Mouse (Mus musculus) forebrain, postnatal 0 days (tissue): ENCODE measurements at regions not wholly inside any gene's neighbourhood (a gene's known extent, or its start where the extent isn't known, plus 50 kb on each side); places are given as distances from the start of the nearest gene placed in this dataset.

Experiments used
- ATAC-seq: fragments of 200-750 bp; cut with Nextera tagmentation; 2 replicates; pipeline ENCODE4 v1.8.0; 2017; ENCODE audit warnings: mild to moderate bottlenecking, moderate library complexity
- DNase-seq: peaks from one replicate; pipeline ENCODE4 v3.0.0-alpha.2; 2015
- H3K27ac ChIP-seq: fragments of 300-500 bp; sonication (generic); 2 replicates; pipeline ENCODE4 v1.5.1; 2014; ENCODE audit warnings: low read depth, mild to moderate bottlenecking, antibody characterized with exemption, low read length, moderate library complexity, mixed read lengths
- H3K27me3 ChIP-seq: fragments of 300-500 bp; sonication (generic); 2 replicates; pipeline ENCODE4 v1.6.1; 2014; ENCODE audit warnings: mild to moderate bottlenecking, low read length, mixed read lengths; ENCODE audit not compliant: insufficient read depth
- H3K36me3 ChIP-seq: fragments of 300-500 bp; sonication (generic); 2 replicates; pipeline ENCODE4 v1.6.1; 2014; ENCODE audit warnings: mild to moderate bottlenecking, moderate library complexity; ENCODE audit not compliant: insufficient read depth
- H3K4me1 ChIP-seq: fragments of 300-500 bp; sonication (generic); 2 replicates; pipeline ENCODE4 v1.6.1; 2014; ENCODE audit warnings: antibody characterized with exemption; ENCODE audit not compliant: insufficient read depth
- H3K4me2 ChIP-seq: fragments of 300-500 bp; sonication (generic); 2 replicates; pipeline ENCODE4 v1.6.1; 2014; ENCODE audit warnings: low read depth, mild to moderate bottlenecking, moderate library complexity
- H3K4me3 ChIP-seq: fragments of 300-500 bp; sonication (generic); 2 replicates; pipeline ENCODE4 v1.5.1; 2014; ENCODE audit warnings: low read depth, low read length, mixed read lengths
- H3K9ac ChIP-seq: fragments of 300-500 bp; sonication (generic); 2 replicates; pipeline ENCODE4 v1.6.1; 2014; ENCODE audit warnings: mild to moderate bottlenecking
- H3K9me3 ChIP-seq: fragments of 300-500 bp; sonication (generic); 2 replicates; pipeline ENCODE4 v1.6.1; 2016; ENCODE audit warnings: low read length
- CTCF ChIP-seq: sonication (generic); IDR thresholded peaks from 2 replicates; pipeline ENCODE4 v1.5.1; 2016; ENCODE audit warnings: antibody characterized with exemption, control low read depth, low read depth
- WGBS: fragments of 180-500 bp; shearing (Covaris S2); extraction: QIAGEN DNeasy Blood & Tissue Kit; methylation state at CpG from one replicate; pipeline ENCODE4 v1.1.7; 2014; 5-methylcytosine and 5-hydroxymethylcytosine counted together

DNA sequence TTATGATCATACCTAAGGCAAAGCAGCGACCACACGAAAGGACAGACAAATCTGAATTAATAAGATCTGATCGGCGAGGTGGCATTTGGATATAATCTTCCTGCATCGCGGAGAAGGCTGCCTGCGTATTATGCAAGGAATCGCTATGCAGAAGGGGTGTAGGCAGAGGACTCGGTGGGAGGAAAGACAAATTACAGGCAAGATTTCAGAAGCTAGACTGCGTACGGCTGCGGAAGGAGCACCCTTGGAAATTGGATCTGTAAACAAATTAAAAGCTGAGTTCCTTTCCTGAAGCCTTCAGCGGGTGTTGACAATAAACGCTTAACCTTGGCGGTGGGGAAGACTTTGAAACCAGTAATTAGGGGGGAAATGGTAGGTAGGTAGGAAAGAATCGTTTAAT, 257.3 kb downstream of the Barhl2 start:
- Histone ChIP-seq H3K9me3 (no peaks in the 10 kb centered on the region), H3K36me3 (no peaks in the 10 kb centered on the region), H3K4me1 (no peaks in the 10 kb centered on the region), H3K27ac (peak overlapping the region; percentile 29; the same call in 1 of the 2 replicates), H3K27me3 (no peaks in the 10 kb centered on the region), H3K4me3 (0 out of 2 replicates have a peak overlapping the region, but pooled peaks have one; percentile 8), H3K9ac (no peak overlapping the region), H3K4me2 (peak overlapping the region; percentile 13)
- WGBS, result 49% methylated on average over 16 of the region's 16 CpGs
- DNase-seq (peak; percentile 43), ATAC-seq (peak; percentile 69; the same call in 1 of the 2 replicates)
- TF ChIP-seq CTCF, result no peak

DNA sequence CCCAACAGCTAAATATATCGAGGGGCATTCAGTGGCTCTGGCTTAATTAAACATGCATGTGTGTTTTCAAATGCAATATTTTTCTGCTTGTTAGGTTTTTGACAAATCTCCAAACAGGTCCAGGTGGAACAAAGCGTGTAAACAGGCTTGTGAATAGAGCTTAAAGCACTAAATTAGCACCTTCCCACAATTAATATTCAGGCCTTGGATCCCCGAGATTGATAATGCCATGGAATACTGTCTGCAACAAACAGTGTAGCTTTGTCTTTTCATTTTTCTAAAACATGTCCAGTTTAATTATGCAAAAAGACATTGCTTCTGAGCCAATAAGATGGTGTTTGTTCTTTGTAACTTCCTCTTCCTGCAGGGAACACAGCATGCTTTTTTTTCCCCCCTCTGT, 258.9 kb downstream of the Barhl2 start:
- 23% methylated on average over 3 of the region's 3 CpGs for WGBS
- H3K27me3 ChIP-seq, result no peaks in the 10 kb centered on the region
- no peak for DNase-seq

DNA sequence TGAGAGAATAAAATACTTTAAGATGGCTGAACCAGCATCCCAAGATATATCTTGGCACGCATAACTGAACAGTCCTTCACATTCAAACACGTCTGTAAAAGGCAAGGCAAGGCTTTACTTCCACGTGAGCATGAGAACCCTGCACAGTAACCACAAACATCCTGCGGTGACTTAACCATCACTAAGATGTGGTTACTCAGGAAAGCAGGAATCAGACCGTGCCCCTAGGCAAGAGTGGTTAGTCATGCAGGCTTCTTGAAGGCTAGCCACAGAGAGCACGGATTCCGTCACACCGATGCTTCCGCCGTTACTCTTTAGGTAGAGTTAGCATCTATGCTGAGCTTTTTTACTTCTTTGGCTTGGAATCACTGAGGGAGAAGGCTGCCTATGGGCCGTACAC, 266.8 kb downstream of the Barhl2 start:
- Histone ChIP-seq H3K4me3 (no peak overlapping the region), H3K27me3 (no peaks in the 10 kb centered on the region), H3K4me1 (no peaks in the 10 kb centered on the region), H3K9me3 (no peaks in the 10 kb centered on the region), H3K4me2 (no peak overlapping the region), H3K9ac (no peak overlapping the region), H3K36me3 (no peaks in the 10 kb centered on the region), H3K27ac (no peak overlapping the region)
- DNase-seq (no peak), ATAC-seq (no peak)
- TF ChIP-seq CTCF, result no peak
- 88% methylated on average over 11 of the region's 11 CpGs for WGBS

More for the DNA sequence above, 258.9 kb downstream of the Barhl2 start:
- H3K36me3 ChIP-seq, result no peaks in the 10 kb centered on the region
- ATAC-seq, result no peak
- H3K4me3 ChIP-seq, result no peak overlapping the region
- H3K9me3 ChIP-seq, result no peaks in the 10 kb centered on the region
- no peak overlapping the region for H3K4me2 ChIP-seq
- H3K4me1 ChIP-seq, result no peaks in the 10 kb centered on the region
- H3K27ac ChIP-seq, result no peak overlapping the region
- no peak overlapping the region for H3K9ac ChIP-seq
- no peak for TF ChIP-seq CTCF

DNA sequence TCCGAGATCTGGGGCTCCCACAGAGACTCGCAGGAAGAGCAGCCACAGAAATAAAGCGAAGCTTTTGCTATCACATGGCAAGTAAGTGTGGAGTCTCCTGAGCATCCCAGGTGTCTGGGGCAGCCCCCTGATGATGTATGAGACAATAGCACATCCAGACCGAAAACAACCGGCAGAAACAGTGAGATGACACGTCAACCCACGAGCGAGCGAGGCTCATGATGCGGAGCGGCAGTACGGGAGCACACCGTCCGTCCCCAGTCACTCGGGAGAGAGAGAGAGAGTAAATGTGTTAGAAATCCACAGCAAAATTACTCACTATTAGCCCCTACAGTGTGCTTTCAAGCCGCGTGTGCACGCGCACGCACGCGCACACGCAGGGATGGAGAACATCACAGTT, 276.2 kb downstream of the Barhl2 start:
- no peak for TF ChIP-seq CTCF
- DNase-seq (no peak), ATAC-seq (no peak)
- Histone ChIP-seq H3K4me2 (no peak overlapping the region), H3K9ac (no peak overlapping the region), H3K36me3 (no peaks in the 10 kb centered on the region), H3K4me3 (no peak overlapping the region), H3K27me3 (no peaks in the 10 kb centered on the region), H3K4me1 (no peaks in the 10 kb centered on the region), H3K27ac (no peak overlapping the region), H3K9me3 (no peaks in the 10 kb centered on the region)
- WGBS, result 91% methylated on average over 23 of the region's 23 CpGs

DNA sequence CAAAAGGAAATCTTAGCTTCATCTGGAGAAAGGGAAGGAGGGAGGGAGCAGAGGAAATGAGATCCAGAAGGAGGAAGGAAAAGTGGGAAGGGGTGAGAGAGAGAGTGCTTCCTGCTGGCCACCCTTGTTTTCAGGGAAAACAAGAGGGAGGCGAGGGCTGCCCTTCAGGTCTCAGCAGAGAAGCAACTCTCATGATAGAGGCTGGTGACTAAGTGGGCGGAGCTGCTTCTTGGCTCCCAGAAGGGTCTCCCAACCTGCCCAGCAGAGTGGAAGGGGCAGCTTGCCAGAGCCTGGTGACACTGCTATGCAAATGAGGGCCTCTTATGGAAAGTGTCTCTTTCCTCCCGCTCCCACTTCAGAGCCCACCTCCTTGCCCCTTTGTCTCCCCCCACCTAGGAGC, 285.8 kb downstream of the Barhl2 start:
- H3K27me3 ChIP-seq, result no peaks in the 10 kb centered on the region
- no peaks in the 10 kb centered on the region for H3K36me3 ChIP-seq
- H3K4me1 ChIP-seq, result no peaks in the 10 kb centered on the region
- H3K27ac ChIP-seq, result no peak overlapping the region
- WGBS, result 15% methylated on average over 3 of the region's 3 CpGs
- no peaks in the 10 kb centered on the region for H3K9me3 ChIP-seq
- no peak overlapping the region for H3K4me2 ChIP-seq
- TF ChIP-seq CTCF, result no peak
- ATAC-seq, result peak; percentile 56; the same call in 1 of the 2 replicates
- DNase-seq, result peak; percentile 37
- H3K4me3 ChIP-seq, result no peak overlapping the region
- no peak overlapping the region for H3K9ac ChIP-seq

DNA sequence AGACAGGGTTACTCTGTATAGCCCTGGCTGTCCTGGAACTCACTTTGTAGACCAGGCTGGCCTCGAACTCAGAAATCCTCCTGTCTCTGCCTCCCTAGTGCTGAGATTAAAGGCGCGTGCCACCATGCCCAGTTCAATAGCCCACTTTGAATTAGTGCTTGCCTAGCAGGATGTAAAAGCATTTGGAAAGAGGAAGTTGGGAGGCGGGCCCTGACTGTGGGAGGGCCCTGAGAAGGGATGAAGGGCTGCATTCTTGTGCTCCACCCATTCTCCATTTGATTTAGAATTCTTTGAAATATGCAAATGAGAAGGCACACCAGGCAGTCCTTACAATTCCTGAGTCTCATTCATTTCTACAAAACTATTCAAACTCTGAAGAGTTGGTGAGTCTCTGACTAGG, 287.6 kb downstream of the Barhl2 start:
- ATAC-seq, result no peak

DNA sequence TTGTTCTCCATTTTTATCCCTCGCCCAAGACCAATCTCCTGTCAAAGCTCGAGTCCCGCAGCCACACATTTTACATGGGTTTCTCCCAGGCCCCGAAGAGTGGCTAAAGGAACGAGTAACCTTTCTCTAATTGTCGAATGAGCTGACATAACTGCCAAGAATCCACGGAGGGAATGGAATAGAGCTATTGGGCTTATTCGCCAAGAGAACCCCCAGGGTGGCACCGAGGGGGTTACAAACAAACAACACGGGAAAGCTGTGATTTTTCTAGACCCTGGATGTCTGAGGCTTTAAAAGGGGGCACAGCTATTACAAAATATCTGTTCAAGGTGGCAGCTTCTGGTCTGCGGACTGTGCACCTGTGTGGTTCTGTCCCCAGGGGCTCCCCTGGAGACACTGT, 290.4 kb downstream of the Barhl2 start:
- H3K27me3 ChIP-seq, result no peaks in the 10 kb centered on the region; the same call in 1 of the 2 replicates
- H3K9ac ChIP-seq, result no peak overlapping the region
- no peaks in the 10 kb centered on the region for H3K4me1 ChIP-seq
- no peak overlapping the region for H3K4me3 ChIP-seq
- H3K4me2 ChIP-seq, result no peak overlapping the region
- TF ChIP-seq CTCF, result no peak
- ATAC-seq (no peak), DNase-seq (no peak)
- no peaks in the 10 kb centered on the region for H3K36me3 ChIP-seq
- 64% methylated on average over 11 of the region's 11 CpGs for WGBS
- H3K27ac ChIP-seq, result no peak overlapping the region
- no peaks in the 10 kb centered on the region for H3K9me3 ChIP-seq

More for the DNA sequence above, 287.6 kb downstream of the Barhl2 start:
- Histone ChIP-seq H3K4me2 (no peak overlapping the region), H3K27ac (no peak overlapping the region), H3K4me1 (no peaks in the 10 kb centered on the region), H3K4me3 (no peak overlapping the region), H3K27me3 (no peaks in the 10 kb centered on the region), H3K9me3 (no peaks in the 10 kb centered on the region), H3K9ac (no peak overlapping the region), H3K36me3 (no peaks in the 10 kb centered on the region)
- no peak for TF ChIP-seq CTCF
- no peak for DNase-seq
- WGBS, result 90% methylated on average over 4 of the region's 4 CpGs

DNA sequence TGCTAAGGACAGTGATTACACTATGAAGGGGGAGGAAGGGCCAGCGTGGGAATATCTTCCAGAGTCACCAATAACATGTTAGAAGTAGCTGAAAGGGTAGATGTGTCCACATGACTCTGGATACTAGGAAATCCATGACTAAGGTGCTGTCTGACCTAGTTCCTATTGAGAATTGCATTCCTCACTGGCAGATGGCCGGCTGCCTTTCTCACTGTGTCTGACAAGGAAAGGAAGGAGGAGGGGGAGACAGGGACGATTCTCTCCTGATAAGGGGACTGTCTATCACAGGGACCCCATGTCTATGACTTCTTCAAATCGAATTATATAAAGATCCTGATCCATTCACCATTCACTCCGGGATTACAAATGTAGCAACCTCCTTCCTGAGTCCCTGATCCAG, 289.9 kb downstream of the Zfp326 start:
- Histone ChIP-seq H3K27ac (no peak overlapping the region), H3K27me3 (no peaks in the 10 kb centered on the region; the same call in 1 of the 2 replicates), H3K9ac (no peak overlapping the region), H3K4me3 (no peak overlapping the region), H3K4me2 (no peak overlapping the region), H3K36me3 (no peaks in the 10 kb centered on the region), H3K9me3 (no peaks in the 10 kb centered on the region), H3K4me1 (no peaks in the 10 kb centered on the region)
- 64% methylated on average over 5 of the region's 5 CpGs for WGBS
- no peak for TF ChIP-seq CTCF
- ATAC-seq (no peak), DNase-seq (no peak)
